Mouse (Mus musculus) gastrocnemius, postnatal 14 days (tissue): ENCODE data around the gene Adamtsl5. TPM values are rescaled to one million over a fixed set of nuclear protein-coding genes. Genes with fewer than 3 reads are reported as not detected.
"Not testable (repeated sequence)": the region's sequence is repeated elsewhere in the genome, so short reads cannot be mapped to it uniquely, and the experiment has no call there.

Experiments
- DNase-seq: peaks from one replicate; pipeline ENCODE4 v3.0.0; 2021; ENCODE audit warnings: mixed read lengths
- intact Hi-C: fragments of 180-260 bp; cut with DNase I; formaldehyde crosslinking; loops from one replicate; pipeline ENCODE4 v1.15.1; 2025; ENCODE audit warnings: low total_unique reads
- total RNA-seq, 2 experiments: library from RNA; stranded (reverse); gene quantifications; 2 replicates each; pipeline ENCODE4 v1.2.3; 2021

The Adamtsl5 gene
- total RNA-seq, 2 experiments from 2014 or later = 24.2 to 26.1 TPM

GRCm38 (mm10) chr10:80347514-80347967, 671 bp downstream of the Adamtsl5 start:
- intact Hi-C loops = loop anchor here (2.0 kb wide), 1 partner anchor 27 kb away; no protein-coding TSS in a partner anchor
- DNase-seq = peak; percentile 44

DNA sequence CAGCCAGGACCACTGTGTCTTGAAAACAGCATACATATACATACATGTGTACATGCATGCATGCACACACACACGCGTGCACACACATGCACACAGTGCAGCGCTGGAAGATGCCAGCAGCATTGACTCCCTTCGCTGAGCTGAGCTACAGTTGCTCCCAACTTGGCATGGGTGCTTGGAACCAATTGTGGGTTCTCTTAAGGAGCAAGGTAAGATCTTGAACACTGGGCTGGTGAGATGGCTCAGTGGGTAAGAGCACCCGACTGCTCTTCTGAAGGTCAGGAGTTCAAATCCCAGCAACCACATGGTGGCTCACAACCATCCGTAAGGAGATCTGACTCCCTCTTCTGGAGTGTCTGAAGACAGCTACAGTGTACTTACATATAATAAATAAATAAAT, 2.3 kb downstream of the Adamtsl5 start:
- DNase-seq = not testable (repeated sequence)
- intact Hi-C loops = loop anchor here (2.0 kb wide), 1 partner anchor 29 kb away; no protein-coding TSS in a partner anchor

DNA sequence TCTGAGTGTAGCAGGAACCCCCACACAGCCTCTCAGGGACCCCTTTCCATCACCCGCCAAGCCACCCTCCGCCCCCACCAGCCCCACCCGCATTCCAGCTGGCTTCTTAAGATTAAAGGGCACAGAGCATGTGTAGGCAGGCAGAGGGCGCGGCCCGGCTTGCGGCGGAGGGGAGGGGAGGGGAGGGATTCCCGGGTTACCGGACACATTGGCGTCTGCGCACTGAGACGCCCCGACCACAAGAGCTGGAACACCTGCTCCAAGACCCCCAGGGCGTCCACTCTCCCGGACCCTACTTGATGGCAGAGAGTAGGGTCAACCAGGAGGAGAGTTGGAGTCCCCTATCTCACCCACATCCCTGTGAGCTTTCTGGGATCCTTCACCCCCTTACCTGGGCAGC, 3.1 kb downstream of the Adamtsl5 start:
- intact Hi-C loops = no loop called here
- peak; percentile 13 for DNase-seq

DNA sequence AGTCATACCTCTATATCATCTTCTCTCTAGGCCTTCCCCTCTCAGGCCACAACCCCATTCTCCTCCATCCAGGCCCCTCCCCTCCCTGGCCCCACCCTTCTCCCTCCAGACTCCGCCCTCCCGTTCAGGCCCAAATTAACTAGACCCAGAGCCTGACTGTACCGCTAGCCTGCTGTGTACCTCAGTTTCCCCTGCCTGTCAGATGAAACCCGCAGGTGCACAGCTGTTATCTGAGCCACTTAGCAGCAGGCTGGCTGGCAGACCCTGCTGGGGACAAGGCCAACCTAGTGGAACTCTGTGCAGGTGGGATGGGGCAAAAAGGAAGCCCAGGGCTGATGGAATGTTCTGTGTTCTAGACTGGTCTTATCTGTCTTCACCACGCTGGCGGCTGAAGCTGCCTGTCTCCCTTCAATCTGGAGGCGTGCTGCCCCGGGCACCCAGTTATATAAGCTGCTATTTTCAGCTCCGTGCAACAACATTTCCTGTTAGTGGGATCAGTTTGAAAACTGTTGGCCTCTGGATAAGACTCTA, 4.0 kb downstream of the Adamtsl5 start:
- intact Hi-C loops = no loop called here
- peak; percentile 15 for DNase-seq

DNA sequence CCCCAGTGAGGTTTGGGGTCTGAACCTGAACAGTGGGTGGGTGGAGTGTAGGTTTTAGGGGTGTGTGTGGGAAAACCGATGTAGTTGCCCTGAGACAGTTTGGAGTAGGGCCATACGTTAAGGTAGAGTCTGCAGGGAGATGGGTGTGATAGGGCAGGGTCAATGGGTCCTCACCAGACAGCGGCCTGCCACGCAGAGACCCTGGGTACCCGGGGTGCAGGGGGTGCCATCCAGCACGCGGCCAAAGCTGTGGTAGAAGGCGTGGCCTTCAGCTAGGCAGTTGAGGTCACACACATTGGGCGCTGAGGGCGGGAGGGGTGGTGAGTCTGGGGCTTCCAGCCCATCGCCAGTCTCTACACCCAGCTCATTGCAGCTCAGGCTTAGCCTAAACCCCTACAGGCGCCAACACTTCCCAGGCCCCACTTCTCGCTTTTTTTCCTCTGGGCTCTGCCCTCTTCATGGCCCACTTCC, 4.8 kb downstream of the Adamtsl5 start:
- intact Hi-C loops = no loop called here
- peak; percentile 5 for DNase-seq

GRCm38 (mm10) chr10:80342749-80343424, 5.3 kb downstream of the Adamtsl5 start:
- intact Hi-C loops = no loop called here
- DNase-seq = peak; percentile 42

- intact Hi-C loops = no loop called here
- DNase-seq = no peak
These were observed 5.9 kb downstream of the Adamtsl5 start for GRCm38 (mm10) chr10:80342305-80342748.

- intact Hi-C loops = no loop called here
- peak; percentile 11 for DNase-seq
These were observed 6.5 kb downstream of the Adamtsl5 start for GRCm38 (mm10) chr10:80341491-80342304.

- DNase-seq = no peak
- intact Hi-C loops = no loop called here
These were observed 7.2 kb downstream of the Adamtsl5 start for GRCm38 (mm10) chr10:80341026-80341425.

- peak; percentile 85 for DNase-seq
- intact Hi-C loops = no loop called here
These were observed 8.1 kb downstream of the Adamtsl5 start for GRCm38 (mm10) chr10:80339941-80340750.

DNA sequence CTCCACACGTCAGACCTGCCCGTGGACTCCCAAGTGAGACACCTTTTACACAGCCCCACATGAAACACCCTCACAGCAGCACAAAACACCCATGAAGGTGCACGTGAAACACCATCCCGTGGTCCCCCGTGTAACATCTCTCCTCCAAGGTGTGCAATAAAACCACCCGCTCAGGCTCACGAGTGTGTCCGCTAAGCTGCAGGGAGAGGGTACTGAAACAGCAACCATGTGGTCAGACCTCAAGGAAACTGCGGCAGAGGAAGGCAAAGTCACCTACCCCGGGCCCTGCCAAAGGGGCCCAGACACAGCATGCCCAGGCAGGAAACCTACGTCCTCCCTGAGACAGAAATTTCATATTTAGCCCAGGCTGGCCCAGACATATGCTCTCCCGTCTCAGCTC, 11.9 kb downstream of the Adamtsl5 start:
- intact Hi-C loops = no loop called here
- DNase-seq = no peak

DNA sequence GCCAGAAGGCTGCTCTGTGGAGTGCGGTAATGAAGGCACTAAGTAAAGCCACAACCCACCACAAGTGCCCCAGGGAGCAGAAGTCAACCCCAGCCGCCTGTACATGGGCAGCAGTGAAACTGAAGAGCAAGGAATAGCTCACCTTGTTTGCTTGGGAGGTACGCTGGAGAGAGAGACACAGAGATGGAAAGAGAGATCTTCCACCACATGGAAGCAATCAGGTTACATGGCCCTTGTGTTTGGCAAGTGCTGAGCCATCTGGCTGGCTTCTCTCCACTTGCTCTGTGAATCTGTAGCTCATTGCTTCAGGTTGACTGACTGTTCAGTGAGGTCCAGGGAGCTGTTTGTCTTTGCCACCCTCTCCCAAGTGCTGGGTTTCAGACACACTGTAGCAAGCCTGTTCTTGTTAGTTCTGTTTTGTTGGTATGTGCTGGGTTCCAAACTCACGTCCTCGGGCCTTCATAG, 15.7 kb downstream of the Adamtsl5 start:
- intact Hi-C loops = no loop called here
- DNase-seq = no peak

- intact Hi-C loops = no loop called here
- no peak for DNase-seq
These were observed 16.3 kb downstream of the Adamtsl5 start for GRCm38 (mm10) chr10:80331636-80332524.

DNA sequence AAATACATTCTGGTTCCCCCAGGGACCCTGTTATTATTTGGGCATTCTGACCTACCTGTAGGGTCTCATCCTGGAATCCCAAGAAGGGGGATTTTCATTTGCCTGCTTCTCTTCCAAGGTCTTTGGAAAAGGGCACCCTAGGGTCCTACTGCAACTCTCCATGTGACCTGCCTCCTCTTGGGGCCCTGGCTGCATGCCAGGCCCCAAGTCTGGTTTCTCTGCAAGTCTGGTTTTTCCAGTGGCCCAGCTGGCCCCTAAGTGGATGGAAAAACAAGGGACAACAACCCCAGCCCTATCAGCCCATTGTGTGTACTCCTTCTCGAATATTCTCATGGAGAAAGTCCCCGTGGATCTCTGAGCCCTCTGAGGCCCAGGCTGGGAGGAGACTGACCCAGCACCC, 17.3 kb downstream of the Adamtsl5 start:
- intact Hi-C loops = no loop called here
- DNase-seq = no peak

GRCm38 (mm10) chr10:80330084-80330483, 18.1 kb downstream of the Adamtsl5 start:
- intact Hi-C loops = no loop called here
- DNase-seq = no peak

GRCm38 (mm10) chr10:80329273-80330081, 18.7 kb downstream of the Adamtsl5 start, which contains the start of the genes Pcsk4 and Reep6:
Gene Pcsk4, minus strand, starts transcription at chr10:80329498.
Gene Reep6, plus strand, starts transcription at chr10:80329953.
- DNase-seq = peak; percentile 96
- intact Hi-C loops = no loop called here

DNA sequence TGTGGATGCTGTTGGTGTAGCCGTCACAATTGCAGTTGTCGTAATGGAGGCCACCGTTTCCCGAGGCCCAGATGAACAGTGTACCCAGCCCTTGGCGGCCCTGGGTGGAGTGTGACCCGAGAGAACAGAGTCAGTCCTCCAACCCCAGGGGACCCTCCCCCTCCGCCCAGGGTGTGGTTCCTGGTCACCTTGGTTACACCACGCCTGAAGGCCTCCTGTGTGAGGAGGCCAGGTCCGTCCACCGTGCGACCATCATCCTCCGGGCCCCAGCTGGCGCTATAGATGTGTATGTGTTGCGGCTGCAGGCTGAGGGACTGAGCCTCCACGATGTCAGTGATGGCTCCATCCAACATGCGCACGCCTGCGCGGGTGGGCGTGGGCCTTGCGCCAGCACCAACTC, 23.2 kb downstream of the Adamtsl5 start:
- DNase-seq = no peak
- intact Hi-C loops = no loop called here
